Mouse (Mus musculus): ENCODE results near the gene Rhbdd1.

- TF ChIP-seq CTCF (IDR thresholded peaks at IDR 0.05; ENCODE audit: insufficient read depth, low read depth, low read length) (no peak), POLR2A (IDR thresholded peaks at IDR 0.05; ENCODE audit: insufficient read depth, low read depth, low read length) (no peak)
Observed at GRCm38 (mm10) chr1:82272231-82272630, 44.0 kb upstream of the Rhbdd1 start.
